Mouse (Mus musculus): Measurements from ENCODE around the gene Atxn7l2. TPM values are rescaled to one million over a fixed set of nuclear protein-coding genes. Genes with fewer than 3 reads are reported as not detected.

Gene Atxn7l2
- total RNA-seq, 2 experiments from 2014 or later: 33.1 to 34.8 TPM

DNA sequence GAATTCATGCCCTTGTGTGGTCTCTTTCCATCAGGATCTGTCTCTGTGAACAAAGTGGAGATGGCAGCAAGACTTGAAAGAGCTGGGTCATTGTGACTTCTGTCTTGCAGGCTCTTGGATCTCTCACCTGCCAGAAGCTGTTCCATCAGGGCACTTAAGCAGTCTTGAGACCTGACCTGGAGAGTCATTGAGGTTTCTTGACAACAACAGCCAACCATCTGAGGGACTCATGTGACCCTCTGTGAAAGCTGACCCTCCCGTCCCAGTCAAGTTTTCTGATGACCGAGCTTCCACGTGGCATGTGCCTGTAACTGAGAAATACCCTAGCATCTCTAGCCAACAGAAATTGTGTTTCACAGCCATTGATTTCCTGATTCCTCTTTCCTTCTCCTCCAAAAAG is 26.0 kb downstream of the Atxn7l2 start:
- intact Hi-C loops (cut with DNase I): no loop called here
- no peak for DNase-seq

DNA sequence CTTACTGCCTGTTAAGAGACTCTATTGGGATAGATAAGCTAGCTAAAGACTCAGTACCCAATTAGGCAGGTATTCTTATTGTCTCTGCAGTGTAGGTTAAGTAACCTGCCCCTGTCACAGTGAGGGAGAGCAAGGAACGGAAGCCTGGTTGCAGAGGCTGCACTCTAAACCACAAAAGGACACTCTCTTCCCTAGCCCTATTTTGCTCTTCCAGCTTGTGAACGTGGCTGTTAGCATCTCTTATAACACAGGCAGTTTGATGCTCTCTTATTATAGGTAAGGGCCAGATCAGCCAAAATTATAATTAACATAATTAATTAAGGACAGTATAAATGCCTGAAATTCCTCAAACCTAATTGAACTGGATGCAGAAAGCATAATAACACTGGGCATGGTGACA is 30.2 kb downstream of the Atxn7l2 start:
- intact Hi-C loops (cut with DNase I): no loop called here
- no peak for DNase-seq

- no peak for DNase-seq
- intact Hi-C loops (cut with DNase I): no loop called here
Observed at GRCm38 (mm10) chr3:108178756-108179715, 31.7 kb downstream of the Atxn7l2 start.

- DNase-seq: peak; percentile 51
- intact Hi-C loops (cut with DNase I): no loop called here
Observed at GRCm38 (mm10) chr3:108174672-108175531, 35.8 kb downstream of the Atxn7l2 start.

DNA sequence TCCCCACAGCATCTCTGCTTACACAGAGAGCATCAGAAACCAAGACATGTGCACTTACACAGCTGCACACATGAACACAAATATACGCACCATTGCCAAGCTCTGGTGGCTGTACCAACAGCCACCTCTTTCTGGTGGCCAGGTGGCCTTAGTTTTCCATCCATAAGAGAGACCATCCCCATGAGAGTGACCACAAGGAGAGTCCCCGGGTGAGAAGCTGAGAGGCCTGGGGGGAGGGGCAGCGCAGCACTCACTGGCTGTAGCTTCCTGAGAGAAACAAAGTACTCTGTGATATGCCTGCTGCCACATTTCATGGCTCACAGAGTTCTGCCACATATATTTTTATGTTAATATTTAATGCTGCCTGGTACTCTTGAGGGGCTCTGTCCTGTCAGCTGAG is 41.5 kb downstream of the Atxn7l2 start:
- no peak for DNase-seq
- intact Hi-C loops (cut with DNase I): loop anchor here (5.0 to 10.0 kb wide), 4 partner anchors 33 to 396 kb away; partner anchors contain the start of genes Cyb561d1, Psrc1, Sort1 and Tmem167b

DNA sequence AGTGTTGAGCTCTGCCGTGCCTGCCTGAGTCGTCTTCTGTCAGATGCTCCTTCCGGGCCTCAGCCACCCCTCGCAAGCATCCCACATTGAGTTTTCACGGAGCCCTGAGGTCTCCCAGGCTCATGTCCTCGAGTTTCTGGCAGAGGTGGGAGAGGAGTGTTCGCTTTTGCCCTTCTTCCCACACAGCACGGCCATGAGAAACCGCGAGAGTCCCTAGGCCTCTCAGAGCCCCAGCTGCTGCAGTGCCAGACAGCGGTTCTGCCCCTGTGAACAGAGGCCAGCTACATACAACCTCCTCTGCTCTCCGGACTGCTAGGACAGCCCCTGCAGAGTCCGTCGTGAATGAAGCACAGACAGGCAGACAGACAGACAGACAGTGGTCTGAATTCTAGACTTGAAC is 43.2 kb downstream of the Atxn7l2 start:
- no peak for DNase-seq
- intact Hi-C loops (cut with DNase I): loop anchor here (5.0 to 10.0 kb wide), 4 partner anchors 35 to 397 kb away; partner anchors contain the start of genes Cyb561d1, Psrc1, Sort1 and Tmem167b

- DNase-seq: peak; percentile 62
- intact Hi-C loops (cut with DNase I): loop anchor here (5.0 to 10.0 kb wide), 4 partner anchors 36 to 398 kb away; partner anchors contain the start of genes Cyb561d1, Psrc1, Sort1 and Tmem167b
Observed at GRCm38 (mm10) chr3:108166486-108167211, 44.1 kb downstream of the Atxn7l2 start.

- intact Hi-C loops (cut with DNase I): loop anchor here (5.0 to 10.0 kb wide), 4 partner anchors 37 to 399 kb away; partner anchors contain the start of genes Cyb561d1, Psrc1, Sort1 and Tmem167b
- DNase-seq: peak; percentile 43
Observed at GRCm38 (mm10) chr3:108165532-108166315, 45.0 kb downstream of the Atxn7l2 start.

- intact Hi-C loops (cut with DNase I): loop anchor here (5.0 to 10.0 kb wide), 4 partner anchors 37 to 400 kb away; partner anchors contain the start of genes Cyb561d1, Psrc1, Sort1 and Tmem167b
- DNase-seq: peak; percentile 86
Observed at GRCm38 (mm10) chr3:108164807-108165206, 45.9 kb downstream of the Atxn7l2 start.

- DNase-seq: no peak
- intact Hi-C loops (cut with DNase I): loop anchor here (10.0 kb wide), 3 partner anchors 121 to 401 kb away; partner anchors contain the start of genes Psrc1, Sort1 and Tmem167b
Observed at GRCm38 (mm10) chr3:108164091-108164490, 46.6 kb downstream of the Atxn7l2 start.

- intact Hi-C loops (cut with DNase I): no loop called here
- no peak for DNase-seq
Observed at GRCm38 (mm10) chr3:108158383-108159037, 52.2 kb downstream of the Atxn7l2 start.

DNA sequence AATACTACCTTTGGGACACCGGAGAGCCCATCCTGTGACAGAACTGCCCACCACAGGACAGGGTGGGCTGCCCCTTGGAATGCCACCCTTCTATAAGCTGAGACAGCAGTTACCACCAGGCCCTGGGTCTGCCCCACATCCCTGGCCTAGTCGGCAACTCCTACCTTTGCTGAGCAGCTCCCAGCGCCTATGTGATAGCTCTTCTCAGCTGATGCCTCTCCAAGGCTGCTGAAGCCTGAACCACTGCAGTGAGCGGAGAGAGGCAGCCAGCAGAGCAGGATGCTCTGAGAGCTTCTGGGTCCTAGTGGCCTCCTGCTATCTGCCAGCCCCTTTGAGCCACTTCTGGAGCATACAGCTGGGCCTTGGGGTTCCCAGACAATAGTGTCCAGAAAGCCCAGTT is 56.1 kb downstream of the Atxn7l2 start, which contains the start of gene Gpr61:
Gene Gpr61 (minus strand): TSS at position 227 of the 400 bp plus-strand sequence.
- no peak for DNase-seq
- intact Hi-C loops (cut with DNase I): no loop called here

- no peak for DNase-seq
- intact Hi-C loops (cut with DNase I): no loop called here
Observed at GRCm38 (mm10) chr3:108152290-108152689, 58.4 kb downstream of the Atxn7l2 start.

Other genes with a start within 250 kb of the Atxn7l2 start
- gene Gstm3, start 241.7 kb downstream of the Atxn7l2 start, total RNA-seq (2021): not detected
- gene Gstm2, start 224.5 kb downstream of the Atxn7l2 start, total RNA-seq (2021): 1 to 10 TPM; 3.2 to 3.8 TPM
- 10 to 100 TPM; 60.4 to 75.2 TPM for gene Gstm1, start 193.0 kb downstream of the Atxn7l2 start, total RNA-seq (2021)
- 10 to 100 TPM; 10.3 to 10.9 TPM for gene Gstm4, start 166.0 kb downstream of the Atxn7l2 start, total RNA-seq (2021)
- gene Ampd2, start 124.3 kb downstream of the Atxn7l2 start, total RNA-seq (2021): 10 to 100 TPM; 65.3 to 75.4 TPM
- gene Gnat2, start 118.1 kb downstream of the Atxn7l2 start, total RNA-seq (2021): under 1 TPM in 1 of 2 experiments, not detected in 1; 0.44 TPM
- gene Gnai3, start 64.8 kb downstream of the Atxn7l2 start, total RNA-seq (2021): 10 to 100 TPM; 88.6 to 90.4 TPM
- gene Gpr61, start 56.1 kb downstream of the Atxn7l2 start, total RNA-seq (2021): 10 to 100 TPM; 12.1 to 14.0 TPM
- gene Amigo1, start 24.6 kb downstream of the Atxn7l2 start, total RNA-seq (2021): 10 to 100 TPM; 23.6 to 25.8 TPM
- gene Cyb561d1, start 9.7 kb downstream of the Atxn7l2 start, total RNA-seq (2021): 10 to 100 TPM; 10.9 to 11.4 TPM
- 1 to 10 TPM in 1 of 2 experiments, under 1 TPM in 1; 0.98 to 1.4 TPM for gene Sypl2, start 15.7 kb upstream of the Atxn7l2 start, total RNA-seq (2021)
- gene Psma5, start 46.0 kb upstream of the Atxn7l2 start, total RNA-seq (2021): 10 to 100 TPM; 98.8 to 99.0 TPM
- gene Sort1, start 73.1 kb upstream of the Atxn7l2 start, total RNA-seq (2021): 10 to 100 TPM; 90.4 to 93.5 TPM
- under 1 TPM in 1 of 2 experiments, not detected in 1; 0.30 TPM for gene Mybphl, start 154.0 kb upstream of the Atxn7l2 start, total RNA-seq (2021)
- 1 to 10 TPM; 4.3 to 6.9 TPM for gene Psrc1, start 172.9 kb upstream of the Atxn7l2 start, total RNA-seq (2021)
- 100 to 1,000 TPM; 136 to 149 TPM for gene Celsr2, start 204.6 kb upstream of the Atxn7l2 start, total RNA-seq (2021)
- gene Sars, start 234.3 kb upstream of the Atxn7l2 start, total RNA-seq (2021): 100 to 1,000 TPM; 194 to 199 TPM